Mouse (Mus musculus): Measurements from ENCODE around the gene Tns2. TPM values are rescaled to one million over a fixed set of nuclear protein-coding genes. Genes with fewer than 3 reads are reported as not detected.

Gene Tns2
- polyA plus RNA-seq, 1 experiment from 2014 or later: 10.4 TPM

- no peak overlapping the region for H3K4me3 ChIP-seq (replicated peaks; ENCODE audit: low read length)
- no peaks in the 10 kb centered on the region; the same call in 1 of the 2 replicates for H3K4me1 ChIP-seq (replicated peaks; ENCODE audit: control insufficient read depth, insufficient read depth, low read length)
- ATAC-seq (ENCODE audit: low FRiP score) (no peak), DNase-seq (ENCODE audit: low spot score) (peak; percentile 42)
- no peak overlapping the region for H3K27ac ChIP-seq
- no peak overlapping the region for H3K9ac ChIP-seq
- H3K27me3 ChIP-seq (ENCODE audit: control insufficient read depth, insufficient read depth, low read length): no peaks in the 10 kb centered on the region
- H3K4me2 ChIP-seq (replicated peaks): no peak overlapping the region
- WGBS: 26% methylated on average over 20 of the region's 20 CpGs
- no peaks in the 10 kb centered on the region for H3K9me3 ChIP-seq (ENCODE audit: control insufficient read depth, low read length)
- no peaks in the 10 kb centered on the region for H3K36me3 ChIP-seq (replicated peaks; ENCODE audit: control insufficient read depth, insufficient read depth)
These were observed 56.6 kb downstream of the Tns2 start for GRCm38 (mm10) chr15:102156836-102157235.

- WGBS: 64% methylated on average over 26 of the region's 27 CpGs
These were observed 60.3 kb downstream of the Tns2 start for GRCm38 (mm10) chr15:102160415-102161060.

GRCm38 (mm10) chr15:102163900-102164693 lies 63.9 kb downstream of the Tns2 start:
- no peak overlapping the region for H3K4me2 ChIP-seq (replicated peaks)
- no peaks in the 10 kb centered on the region for H3K9me3 ChIP-seq (ENCODE audit: control insufficient read depth, low read length)
- no peaks in the 10 kb centered on the region for H3K4me1 ChIP-seq (replicated peaks; ENCODE audit: control insufficient read depth, insufficient read depth, low read length)
- no peaks in the 10 kb centered on the region for H3K27me3 ChIP-seq (ENCODE audit: control insufficient read depth, insufficient read depth, low read length)
- 58% methylated on average over 3 of the region's 3 CpGs for WGBS
- DNase-seq (ENCODE audit: low spot score): no peak
- ATAC-seq (ENCODE audit: low FRiP score): no peak
- no peak overlapping the region for H3K27ac ChIP-seq
- no peaks in the 10 kb centered on the region for H3K36me3 ChIP-seq (replicated peaks; ENCODE audit: control insufficient read depth, insufficient read depth)
- H3K4me3 ChIP-seq (replicated peaks; ENCODE audit: low read length): no peak overlapping the region
- no peak overlapping the region for H3K9ac ChIP-seq

More at GRCm38 (mm10) chr15:102160415-102161060, 60.3 kb downstream of the Tns2 start:
- no peak overlapping the region for H3K4me2 ChIP-seq (replicated peaks)
- H3K36me3 ChIP-seq (replicated peaks; ENCODE audit: control insufficient read depth, insufficient read depth): no peaks in the 10 kb centered on the region
- no peak overlapping the region for H3K27ac ChIP-seq
- no peaks in the 10 kb centered on the region for H3K27me3 ChIP-seq (ENCODE audit: control insufficient read depth, insufficient read depth, low read length)
- no peak overlapping the region for H3K9ac ChIP-seq
- DNase-seq (ENCODE audit: low spot score) (no peak), ATAC-seq (ENCODE audit: low FRiP score) (no peak)
- H3K4me1 ChIP-seq (replicated peaks; ENCODE audit: control insufficient read depth, insufficient read depth, low read length): no peaks in the 10 kb centered on the region; the same call in 1 of the 2 replicates
- H3K4me3 ChIP-seq (replicated peaks; ENCODE audit: low read length): no peak overlapping the region
- H3K9me3 ChIP-seq (ENCODE audit: control insufficient read depth, low read length): no peaks in the 10 kb centered on the region

- Histone ChIP-seq H3K9ac (no peak overlapping the region), H3K27me3 (ENCODE audit: control insufficient read depth, insufficient read depth, low read length) (no peaks in the 10 kb centered on the region), H3K9me3 (ENCODE audit: control insufficient read depth, low read length) (no peaks in the 10 kb centered on the region), H3K4me2 (replicated peaks) (no peak overlapping the region), H3K4me3 (replicated peaks; ENCODE audit: low read length) (no peak overlapping the region), H3K36me3 (replicated peaks; ENCODE audit: control insufficient read depth, insufficient read depth) (no peaks in the 10 kb centered on the region), H3K27ac (no peak overlapping the region), H3K4me1 (replicated peaks; ENCODE audit: control insufficient read depth, insufficient read depth, low read length) (no peaks in the 10 kb centered on the region)
- 54% methylated on average over 6 of the region's 6 CpGs for WGBS
- ATAC-seq (ENCODE audit: low FRiP score) (no peak), DNase-seq (ENCODE audit: low spot score) (no peak)
These were observed 65.4 kb downstream of the Tns2 start for GRCm38 (mm10) chr15:102165468-102166100.

Other genes starting within 250 kb of the Tns2 start
- gene Krt1, start 249.6 kb upstream of the Tns2 start, polyA plus RNA-seq (2014; fragmentation: Nextera tagmentation; extraction: Ambion mirVana): 11.9 and 12.2 TPM in 2 replicates
- gene Krt77, start 230.7 kb upstream of the Tns2 start, polyA plus RNA-seq (2014; fragmentation: Nextera tagmentation; extraction: Ambion mirVana): 0.20 and 0.21 TPM in 2 replicates
- gene Krt76, start 207.5 kb upstream of the Tns2 start, polyA plus RNA-seq (2014; fragmentation: Nextera tagmentation; extraction: Ambion mirVana): not detected in 2 replicates
- gene Krt4, start 175.7 kb upstream of the Tns2 start, polyA plus RNA-seq (2014; fragmentation: Nextera tagmentation; extraction: Ambion mirVana): not detected in 2 replicates
- gene Krt79, start 160.1 kb upstream of the Tns2 start, polyA plus RNA-seq (2014; fragmentation: Nextera tagmentation; extraction: Ambion mirVana): 0.29 TPM in 1 of 2 replicates, not detected in the other
- gene Krt78, start 146.1 kb upstream of the Tns2 start, polyA plus RNA-seq (2014; fragmentation: Nextera tagmentation; extraction: Ambion mirVana): 0.07 TPM in 1 of 2 replicates, not detected in the other
- gene Krt8, start 95.9 kb upstream of the Tns2 start, polyA plus RNA-seq (2014; fragmentation: Nextera tagmentation; extraction: Ambion mirVana): 4.1 and 6.8 TPM in 2 replicates
- gene Krt18, start 72.2 kb upstream of the Tns2 start, polyA plus RNA-seq (2014; fragmentation: Nextera tagmentation; extraction: Ambion mirVana): 8.6 and 15.7 TPM in 2 replicates
- gene Eif4b, start 26.6 kb upstream of the Tns2 start, polyA plus RNA-seq (2014; fragmentation: Nextera tagmentation; extraction: Ambion mirVana): 83.6 and 93.2 TPM in 2 replicates
- gene Spryd3, start 35.8 kb downstream of the Tns2 start, polyA plus RNA-seq (2014; fragmentation: Nextera tagmentation; extraction: Ambion mirVana): 54.8 and 62.4 TPM in 2 replicates
- 1.8 and 1.9 TPM in 2 replicates for gene Igfbp6, start 43.9 kb downstream of the Tns2 start, polyA plus RNA-seq (2014; fragmentation: Nextera tagmentation; extraction: Ambion mirVana)
- gene Soat2, start 50.1 kb downstream of the Tns2 start, polyA plus RNA-seq (2014; fragmentation: Nextera tagmentation; extraction: Ambion mirVana): 0.13 TPM in 1 of 2 replicates, not detected in the other
- 45.4 and 47.1 TPM in 2 replicates for gene Zfp740, start 102.8 kb downstream of the Tns2 start, polyA plus RNA-seq (2014; fragmentation: Nextera tagmentation; extraction: Ambion mirVana)
- 27.5 and 33.3 TPM in 2 replicates for gene Csad, start 104.3 kb downstream of the Tns2 start, polyA plus RNA-seq (2014; fragmentation: Nextera tagmentation; extraction: Ambion mirVana)
- gene Itgb7, start 131.5 kb downstream of the Tns2 start, polyA plus RNA-seq (2014; fragmentation: Nextera tagmentation; extraction: Ambion mirVana): 0.22 and 1.1 TPM in 2 replicates
- 6.2 and 6.7 TPM in 2 replicates for gene Rarg, start 157.1 kb downstream of the Tns2 start, polyA plus RNA-seq (2014; fragmentation: Nextera tagmentation; extraction: Ambion mirVana)
- not detected in 2 replicates for gene Gm9918, start 170.2 kb downstream of the Tns2 start, polyA plus RNA-seq (2014; fragmentation: Nextera tagmentation; extraction: Ambion mirVana)
- 60.6 and 61.8 TPM in 2 replicates for gene Mfsd5, start 179.0 kb downstream of the Tns2 start, polyA plus RNA-seq (2014; fragmentation: Nextera tagmentation; extraction: Ambion mirVana)
- 6.8 and 7.0 TPM in 2 replicates for gene Espl1, start 195.9 kb downstream of the Tns2 start, polyA plus RNA-seq (2014; fragmentation: Nextera tagmentation; extraction: Ambion mirVana)
- gene Pfdn5, start 225.7 kb downstream of the Tns2 start, polyA plus RNA-seq (2014; fragmentation: Nextera tagmentation; extraction: Ambion mirVana): 518 and 626 TPM in 2 replicates
- 77.4 and 78.4 TPM in 2 replicates for gene Myg1, start 231.3 kb downstream of the Tns2 start, polyA plus RNA-seq (2014; fragmentation: Nextera tagmentation; extraction: Ambion mirVana)